ENCODE assay signal across 10 mouse cellular contexts in genomic region chr10:79822372-79822771, GRCm38 (mm10). TPM values are rescaled to one million over a fixed set of nuclear protein-coding genes. Genes with fewer than 3 reads are reported as not detected.
A peak's percentile ranks its signal among the peaks of the same experiment; 100 is the strongest.
DNase-seq lines count a peak whose midpoint lies in the region; ATAC-seq and TF ChIP-seq lines count a peak whose summit lies in the region.
"Had no signal": no experiment of that assay in that cellular context is flagged by ENCODE, and none has a peak within 500 bp of the region (broad histone marks: within the 10 kb centered on the region; RNA-seq: fewer than 3 reads in every experiment).

No protein-coding gene starts in this region.

- peaks cover 26% of the 10 kb centered on the region for H3K36me3 ChIP-seq in heart, embryonic 12.5 days
- peaks cover 21% of the 10 kb centered on the region for H3K36me3 ChIP-seq in kidney, embryonic 14.5 days (ENCODE audit: control insufficient read depth, insufficient read depth, low read length)
- H3K36me3 ChIP-seq in small intestine, adult 2 months (ENCODE audit: control insufficient read depth, insufficient read depth, low read length), result peaks cover 27% of the 10 kb centered on the region

- ATAC-seq in heart, embryonic 12.5 days (ENCODE audit: insufficient number of reproducible peaks, low FRiP score), result no peak
- ATAC-seq in kidney, embryonic 14.5 days (ENCODE audit: low FRiP score, low TSS enrichment), result peak; percentile 68
- ATAC-seq in cerebellum, adult (ENCODE audit: insufficient number of reproducible peaks, low FRiP score, low TSS enrichment), result no peak

- H3K9me3 ChIP-seq in heart, embryonic 12.5 days (replicated peaks), result no peaks in the 10 kb centered on the region
- H3K9me3 ChIP-seq in kidney, embryonic 14.5 days (ENCODE audit: control insufficient read depth, low read length), result no peaks in the 10 kb centered on the region
- H3K9me3 ChIP-seq: heart, embryonic 15.5 days had no signal

- no peaks in the 10 kb centered on the region; the same call in 1 of the 2 replicates for H3K27me3 ChIP-seq in heart, embryonic 12.5 days (replicated peaks)
- no peaks in the 10 kb centered on the region for H3K27me3 ChIP-seq in kidney, embryonic 14.5 days (ENCODE audit: control insufficient read depth, insufficient read depth, low read length)
- H3K27me3 ChIP-seq in small intestine, adult 2 months (ENCODE audit: control insufficient read depth, insufficient read depth, low read length), result no peaks in the 10 kb centered on the region
- H3K27me3 ChIP-seq: heart, embryonic 15.5 days had no signal

- H3K4me1 ChIP-seq in heart, embryonic 12.5 days (replicated peaks), result peaks cover 27% of the 10 kb centered on the region
- peaks cover 26% of the 10 kb centered on the region for H3K4me1 ChIP-seq in kidney, embryonic 14.5 days (ENCODE audit: control insufficient read depth, insufficient read depth, low read length)
- peaks cover 41% of the 10 kb centered on the region for H3K4me1 ChIP-seq in small intestine, adult 2 months (ENCODE audit: control insufficient read depth, insufficient read depth, insufficient read length, low read length)

- H3K4me3 ChIP-seq in heart, embryonic 12.5 days, result no peak overlapping the region
- no peak overlapping the region for H3K4me3 ChIP-seq in kidney, embryonic 14.5 days (ENCODE audit: low read length)
- peak overlapping the region; percentile 86 for H3K4me3 ChIP-seq in small intestine, adult 2 months (ENCODE audit: low read depth, low read length)
- H3K4me3 ChIP-seq: heart, embryonic 15.5 days had no signal

- peak; percentile 90 for TF ChIP-seq POLR2A in small intestine, adult 2 months (IDR thresholded peaks at IDR 0.05; ENCODE audit: low read depth, low read length)

- no peak overlapping the region for H3K4me2 ChIP-seq in heart, embryonic 12.5 days
- H3K4me2 ChIP-seq in kidney, embryonic 14.5 days (replicated peaks; ENCODE audit: low read depth, low read length), result peak overlapping the region; percentile 25; the same call in 1 of the 2 replicates
- H3K4me2 ChIP-seq: heart, embryonic 15.5 days had no signal

- H3K9ac ChIP-seq in heart, embryonic 12.5 days, result 0 out of 2 replicates have a peak overlapping the region, but pooled peaks have one; percentile 24
- H3K9ac ChIP-seq in kidney, embryonic 14.5 days (ENCODE audit: low read depth, low read length), result peak overlapping the region; percentile 44
- H3K9ac ChIP-seq: heart, embryonic 15.5 days had no signal

- no peak overlapping the region for H3K27ac ChIP-seq in heart, embryonic 12.5 days (ENCODE audit: poor library complexity, severe bottlenecking)
- peak overlapping the region; percentile 63; the same call in 1 of the 2 replicates for H3K27ac ChIP-seq in kidney, embryonic 14.5 days (ENCODE audit: low read depth, low read length)
- peak overlapping the region; percentile 99 for H3K27ac ChIP-seq in small intestine, adult 2 months (ENCODE audit: insufficient read depth, low read depth, low read length)
- H3K27ac ChIP-seq: heart, embryonic 15.5 days had no signal

- intact Hi-C loops in heart, postnatal 10 days (cut with DNase I), result no loop called here

- 47% methylated on average over 16 of the region's 17 CpGs for WGBS in heart, embryonic 12.5 days
- WGBS in kidney, embryonic 14.5 days, result 29% methylated on average over 17 of the region's 17 CpGs
- WGBS in small intestine, adult 2 months, result 17% methylated on average over 17 of the region's 17 CpGs

- DNase-seq in heart, postnatal 10 days, result no peak
- DNase-seq in lung, adult 18-20 months, result peak; percentile 68 to 80
- DNase-seq in retina, postnatal 1 day, result no peak
- DNase-seq in ovary, adult 18-20 months (ENCODE audit: low spot score), result no peak

- TF ChIP-seq CTCF in small intestine, adult 2 months (IDR thresholded peaks at IDR 0.05; ENCODE audit: extremely low read depth, insufficient read length, insufficient replicate concordance, low read depth, low read length), result no peak

RNA-seq across cellular contexts. Expression of gene Misp, which starts 1.6 kb away (rescaled TPM):
- 0.40 and 0.60 TPM in 2 replicates for polyA plus RNA-seq in heart, embryonic 12.5 days (2016; fragmentation: Nextera tagmentation; extraction: Ambion mirVana)
- under 1 TPM; 0.22 to 0.30 TPM for total RNA-seq in heart, postnatal 10 days (2021)
- 4.1 and 9.0 TPM in 2 replicates for polyA plus RNA-seq in kidney, embryonic 14.5 days (2014; fragmentation: Nextera tagmentation; extraction: Ambion mirVana)
- 141 and 347 TPM in 2 replicates for polyA plus RNA-seq in small intestine, adult 2 months (2012; rRNA removed)
- total RNA-seq: CH12.LX had no signal

RNA-seq across cellular contexts. Expression of gene Palm, which starts 29.0 kb away (rescaled TPM):
- 72.4 and 80.8 TPM in 2 replicates for polyA plus RNA-seq in heart, embryonic 12.5 days (2016; fragmentation: Nextera tagmentation; extraction: Ambion mirVana)
- total RNA-seq in heart, postnatal 10 days (2021), result 100 to 1,000 TPM in 1 of 2 experiments, 10 to 100 TPM in 1; 90.8 to 103 TPM
- 101 and 136 TPM in 2 replicates for polyA plus RNA-seq in kidney, embryonic 14.5 days (2014; fragmentation: Nextera tagmentation; extraction: Ambion mirVana)
- polyA plus RNA-seq in small intestine, adult 2 months (2012; rRNA removed), result 13.0 and 24.0 TPM in 2 replicates

RNA-seq across cellular contexts. Expression of gene Prss57, which starts 31.6 kb away (rescaled TPM):
- polyA plus RNA-seq in heart, embryonic 12.5 days (2016; fragmentation: Nextera tagmentation; extraction: Ambion mirVana), result 0.24 TPM in 1 of 2 replicates, not detected in the other
- not detected for total RNA-seq in heart, postnatal 10 days (2021)
- polyA plus RNA-seq in kidney, embryonic 14.5 days (2014; fragmentation: Nextera tagmentation; extraction: Ambion mirVana), result not detected in 2 replicates
- polyA plus RNA-seq in small intestine, adult 2 months (2012; rRNA removed), result 0.24 and 0.67 TPM in 2 replicates

RNA-seq across cellular contexts. Expression of gene Ptbp1, which starts 31.9 kb away (rescaled TPM):
- 139 and 142 TPM in 2 replicates for polyA plus RNA-seq in heart, embryonic 12.5 days (2016; fragmentation: Nextera tagmentation; extraction: Ambion mirVana)
- total RNA-seq in heart, postnatal 10 days (2021), result 100 to 1,000 TPM; 144 to 145 TPM
- 279 and 333 TPM in 2 replicates for polyA plus RNA-seq in kidney, embryonic 14.5 days (2014; fragmentation: Nextera tagmentation; extraction: Ambion mirVana)
- polyA plus RNA-seq in small intestine, adult 2 months (2012; rRNA removed), result 150 and 285 TPM in 2 replicates

RNA-seq across cellular contexts. Expression of gene Fstl3, which starts 45.3 kb away (rescaled TPM):
- polyA plus RNA-seq in heart, embryonic 12.5 days (2016; fragmentation: Nextera tagmentation; extraction: Ambion mirVana), result 21.1 and 21.9 TPM in 2 replicates
- total RNA-seq in heart, postnatal 10 days (2021), result 1 to 10 TPM; 5.8 to 7.4 TPM
- polyA plus RNA-seq in kidney, embryonic 14.5 days (2014; fragmentation: Nextera tagmentation; extraction: Ambion mirVana), result 4.9 and 8.2 TPM in 2 replicates
- polyA plus RNA-seq in small intestine, adult 2 months (2012; rRNA removed), result 16.0 and 19.6 TPM in 2 replicates

Comparison
In these comparisons a context has a peak if more than half of its experiments do, and no peak if none do; other contexts are left out.
1. DNase-seq: peak in lung, adult 18-20 months (2 of 2); none in heart, postnatal 10 days (0 of 2), retina, postnatal 1 day (single experiment) and ovary, adult 18-20 months (single experiment).
2. RNA of gene Misp, which starts 1.6 kb away (polyA plus RNA-seq): 141 to 347 TPM in small intestine, adult 2 months; 4.1 to 9.0 TPM in kidney, embryonic 14.5 days and 0.40 to 0.60 TPM in heart, embryonic 12.5 days; every median in the first group is over 10 times any median in the second.